Mouse (Mus musculus) lung, adult 2 months (tissue): ENCODE results near the gene Cabin1.

Source experiments
- CTCF ChIP-seq: fragments of 200-500 bp; IDR thresholded peaks from 2 replicates; pipeline ENCODE4 v1.5.1; 2011; ENCODE audit warnings: mild to moderate bottlenecking, low read length, control low read depth; ENCODE audit not compliant: insufficient read depth
- POLR2A ChIP-seq: fragments of 200-500 bp; IDR thresholded peaks from 2 replicates; pipeline ENCODE4 v1.6.1; 2011; ENCODE audit warnings: low read depth, mild to moderate bottlenecking, control low read depth, low read length, borderline replicate concordance; ENCODE audit errors: extremely low read depth

DNA sequence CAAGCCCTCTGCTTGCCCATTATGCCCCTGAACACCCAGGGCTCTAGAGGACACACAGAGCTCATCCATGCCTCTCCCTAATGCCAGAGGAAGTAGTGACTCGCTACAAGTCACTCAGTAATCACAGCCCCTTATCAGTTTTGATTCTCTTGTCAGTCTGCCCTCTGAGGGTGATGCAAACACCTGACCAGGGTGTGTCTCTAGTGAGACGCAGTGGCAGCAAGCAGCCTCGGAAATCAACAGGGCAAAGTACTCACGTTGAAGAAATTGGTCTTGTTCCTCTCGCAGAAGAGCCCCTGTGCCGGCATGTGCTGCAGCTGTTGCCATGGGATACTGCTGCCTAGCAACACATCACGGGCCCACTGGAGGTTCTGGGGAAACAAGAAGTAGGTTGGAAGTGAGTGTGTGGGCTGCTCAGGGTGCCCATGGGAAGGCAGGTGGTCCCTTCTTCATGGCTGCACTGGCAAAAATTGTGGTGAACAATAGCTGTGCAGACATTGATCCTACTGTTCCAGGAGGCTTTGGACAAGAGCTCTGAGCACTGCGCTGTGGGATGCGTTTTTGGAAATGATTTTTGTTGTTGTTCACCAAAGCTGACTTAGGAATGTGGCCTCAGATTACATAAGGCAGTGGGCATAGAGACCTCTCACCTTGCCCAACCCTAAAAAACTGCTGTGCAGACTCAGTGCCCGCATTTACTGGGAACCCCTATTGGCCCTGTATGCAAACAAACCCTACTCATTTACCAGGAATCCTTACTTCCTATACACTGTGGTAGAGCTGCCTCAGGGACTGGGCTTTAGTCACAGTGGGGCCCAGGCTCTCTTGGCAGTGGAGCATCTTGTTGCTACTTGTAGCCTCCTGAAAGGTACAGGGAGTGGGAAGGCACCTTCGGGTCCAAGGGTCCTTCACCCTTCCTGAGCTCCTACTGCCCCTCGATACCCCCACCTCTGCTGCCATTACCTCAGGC, 79.8 kb downstream of the Cabin1 start:
- TF ChIP-seq CTCF (no peak), POLR2A (no peak)
